Mouse (Mus musculus) hindbrain, embryonic 14.5 days (tissue): Measurements from ENCODE around the gene Myb. TPM values are rescaled to one million over a fixed set of nuclear protein-coding genes. Genes with fewer than 3 reads are reported as not detected.

Experiments
- ATAC-seq: fragments of 200-750 bp; cut with Nextera tagmentation; 2 replicates; pipeline ENCODE4 v1.8.0; 2017; ENCODE audit warnings: moderate number of reproducible peaks, mild to moderate bottlenecking, moderate TSS enrichment, moderate library complexity; ENCODE audit not compliant: low FRiP score
- DNase-seq: peaks from one replicate; pipeline ENCODE4 v3.0.0-alpha.2; 2015; ENCODE audit warnings: low spot score
- H3K27ac ChIP-seq: fragments of 300-500 bp; sonication (generic); 2 replicates; pipeline ENCODE4 v1.5.1; 2014; ENCODE audit warnings: mild to moderate bottlenecking, moderate library complexity
- H3K27me3 ChIP-seq: fragments of 300-500 bp; sonication (generic); 2 replicates; pipeline ENCODE4 v1.6.1; 2014; ENCODE audit warnings: mild to moderate bottlenecking, low read length, mixed read lengths; ENCODE audit not compliant: control insufficient read depth, insufficient read depth
- H3K36me3 ChIP-seq: fragments of 300-500 bp; sonication (generic); replicated peaks from 2 replicates; pipeline ENCODE4 v1.6.1; 2014; ENCODE audit not compliant: control insufficient read depth, insufficient read depth
- H3K4me1 ChIP-seq: fragments of 300-500 bp; sonication (generic); replicated peaks from 2 replicates; pipeline ENCODE4 v1.6.1; 2014; ENCODE audit warnings: antibody characterized with exemption, low read length, mixed read lengths; ENCODE audit not compliant: control insufficient read depth, insufficient read depth
- H3K4me2 ChIP-seq: fragments of 300-500 bp; sonication (generic); replicated peaks from 2 replicates; pipeline ENCODE4 v1.6.1; 2014; ENCODE audit warnings: mild to moderate bottlenecking, moderate library complexity
- H3K4me3 ChIP-seq: fragments of 300-500 bp; sonication (generic); replicated peaks from 2 replicates; pipeline ENCODE4 v1.5.1; 2014; ENCODE audit warnings: mild to moderate bottlenecking, low read length
- H3K9ac ChIP-seq: fragments of 300-500 bp; sonication (generic); 2 replicates; pipeline ENCODE4 v1.6.1; 2014
- H3K9me3 ChIP-seq: fragments of 300-500 bp; sonication (generic); 2 replicates; pipeline ENCODE4 v1.6.1; 2016; ENCODE audit warnings: low read length; ENCODE audit not compliant: control insufficient read depth
- WGBS: fragments of 180-500 bp; shearing (Covaris S2); extraction: QIAGEN DNeasy Blood & Tissue Kit; methylation state at CpG from one replicate; pipeline ENCODE4 v1.1.7; 2014; 5-methylcytosine and 5-hydroxymethylcytosine counted together
- polyA plus RNA-seq: library from polyadenylated mRNA; unstranded; fragments of >200 nt; fragmentation: Nextera tagmentation; extraction: Ambion mirVana; gene quantifications from 2 replicates; pipeline ENCODE4 v1.2.1, GENCODE M21; 2014

Gene Myb
- polyA plus RNA-seq, 1 experiment from 2014 or later, result 2.3 TPM

DNA sequence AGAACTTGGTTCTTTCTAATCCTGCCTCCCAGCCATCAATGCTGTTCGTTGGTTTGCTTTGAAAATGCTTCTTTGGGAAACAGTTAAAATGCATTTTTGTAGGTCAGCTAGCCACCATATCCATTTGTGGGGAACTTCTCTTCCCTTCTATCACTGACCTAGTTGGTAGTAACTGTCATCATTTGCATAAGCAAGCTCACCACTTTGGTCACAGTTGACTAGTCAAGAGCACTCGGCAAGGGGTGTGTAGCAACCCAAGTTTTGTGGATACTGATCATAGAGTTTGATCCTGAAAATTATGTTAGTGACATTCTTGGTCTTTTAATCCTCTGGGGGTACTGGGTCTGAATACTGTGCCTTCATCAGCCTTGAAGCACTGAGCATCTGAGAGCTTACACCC, 48.1 kb downstream of the Myb start:
- Histone ChIP-seq H3K4me2 (no peak overlapping the region), H3K4me3 (no peak overlapping the region), H3K27ac (no peak overlapping the region), H3K36me3 (no peaks in the 10 kb centered on the region), H3K4me1 (no peaks in the 10 kb centered on the region; the same call in 1 of the 2 replicates), H3K9me3 (no peaks in the 10 kb centered on the region), H3K27me3 (no peaks in the 10 kb centered on the region), H3K9ac (no peak overlapping the region)
- ATAC-seq (no peak), DNase-seq (no peak)
- 89% methylated on average over 2 of the region's 2 CpGs for WGBS

GRCm38 (mm10) chr10:21109337-21110056, 51.3 kb downstream of the Myb start:
- ATAC-seq (no peak), DNase-seq (no peak)
- no peak overlapping the region for H3K9ac ChIP-seq
- H3K4me2 ChIP-seq, result 0 out of 2 replicates have a peak overlapping the region, but pooled peaks have one; percentile 10
- H3K36me3 ChIP-seq, result no peaks in the 10 kb centered on the region
- H3K27me3 ChIP-seq, result no peaks in the 10 kb centered on the region
- H3K4me3 ChIP-seq, result no peak overlapping the region
- no peak overlapping the region for H3K27ac ChIP-seq
- H3K4me1 ChIP-seq, result no peaks in the 10 kb centered on the region; the same call in 1 of the 2 replicates
- no peaks in the 10 kb centered on the region for H3K9me3 ChIP-seq
- WGBS, result 16% methylated on average over 7 of the region's 7 CpGs

- Histone ChIP-seq H3K27me3 (no peaks in the 10 kb centered on the region), H3K27ac (no peak overlapping the region), H3K4me1 (no peaks in the 10 kb centered on the region; the same call in 1 of the 2 replicates), H3K4me2 (no peak overlapping the region), H3K36me3 (no peaks in the 10 kb centered on the region), H3K9ac (no peak overlapping the region), H3K4me3 (no peak overlapping the region), H3K9me3 (no peaks in the 10 kb centered on the region)
- DNase-seq (no peak), ATAC-seq (no peak)
- 88% methylated on average over 2 of the region's 2 CpGs for WGBS
These were observed 52.0 kb downstream of the Myb start for GRCm38 (mm10) chr10:21108796-21109195.

- no peak overlapping the region for H3K9ac ChIP-seq
- H3K9me3 ChIP-seq, result no peaks in the 10 kb centered on the region
- H3K36me3 ChIP-seq, result no peaks in the 10 kb centered on the region
- H3K4me1 ChIP-seq, result no peaks in the 10 kb centered on the region; the same call in 1 of the 2 replicates
- no peak overlapping the region for H3K4me3 ChIP-seq
- DNase-seq, result no peak
- no peak overlapping the region for H3K4me2 ChIP-seq
- no peak overlapping the region for H3K27ac ChIP-seq
- H3K27me3 ChIP-seq, result no peaks in the 10 kb centered on the region
- ATAC-seq, result no peak
- 88% methylated on average over 5 of the region's 5 CpGs for WGBS
These were observed 52.6 kb downstream of the Myb start for GRCm38 (mm10) chr10:21108182-21108581.

DNA sequence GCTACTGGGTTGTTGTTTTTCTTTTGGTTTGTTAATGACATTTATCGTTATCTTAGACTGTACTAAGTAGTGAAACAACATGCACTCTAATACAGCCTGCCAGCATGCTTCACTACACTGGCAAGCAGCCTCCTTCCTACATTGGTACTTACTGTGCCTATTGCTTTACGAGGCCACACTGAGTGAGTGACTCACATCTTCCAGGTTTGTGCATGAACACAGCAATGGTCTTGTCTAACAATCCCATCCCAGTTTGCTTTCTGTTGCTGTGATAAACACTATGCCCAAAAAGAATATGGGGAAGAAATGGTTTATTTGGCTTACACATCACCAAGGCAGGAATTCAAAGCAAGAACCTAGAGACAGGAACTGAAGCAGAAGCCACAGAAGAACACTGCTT, 55.6 kb downstream of the Myb start:
- H3K4me2 ChIP-seq, result no peak overlapping the region
- H3K27me3 ChIP-seq, result 0 out of 2 replicates have a peak, but pooled peaks cover 7% of the 10 kb centered on the region
- no peaks in the 10 kb centered on the region for H3K36me3 ChIP-seq
- no peaks in the 10 kb centered on the region; the same call in 1 of the 2 replicates for H3K4me1 ChIP-seq
- 92% methylated on average over 2 of the region's 2 CpGs for WGBS
- H3K9me3 ChIP-seq, result no peaks in the 10 kb centered on the region
- H3K4me3 ChIP-seq, result no peak overlapping the region
- no peak overlapping the region for H3K27ac ChIP-seq
- DNase-seq (no peak), ATAC-seq (no peak)
- H3K9ac ChIP-seq, result no peak overlapping the region

DNA sequence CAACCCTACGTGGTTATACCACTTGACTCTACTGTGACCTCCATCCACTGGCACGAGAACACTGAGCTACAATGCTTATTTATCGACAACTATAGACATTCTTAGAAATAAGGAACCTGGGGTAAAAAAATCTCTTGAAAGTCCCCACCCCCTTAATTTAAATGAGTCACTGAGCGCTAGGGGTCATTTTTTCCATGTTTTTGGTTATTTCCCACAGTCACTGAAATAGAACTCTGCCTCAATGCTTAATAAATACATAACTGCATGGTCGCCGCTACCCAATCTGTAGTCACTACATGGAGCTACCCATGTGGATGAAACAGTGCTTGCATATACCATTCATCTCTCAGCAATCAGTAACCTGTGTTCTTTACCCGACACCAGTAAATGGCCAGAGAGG, 58.1 kb downstream of the Myb start:
- WGBS, result 78% methylated on average over 7 of the region's 7 CpGs
- 0 out of 2 replicates have a peak, but pooled peaks cover 7% of the 10 kb centered on the region for H3K27me3 ChIP-seq
- no peak for DNase-seq
- H3K27ac ChIP-seq, result no peak overlapping the region
- no peak overlapping the region for H3K4me2 ChIP-seq
- no peaks in the 10 kb centered on the region for H3K9me3 ChIP-seq
- no peaks in the 10 kb centered on the region for H3K36me3 ChIP-seq
- no peak overlapping the region for H3K9ac ChIP-seq
- no peaks in the 10 kb centered on the region for H3K4me1 ChIP-seq
- no peak for ATAC-seq
- no peak overlapping the region for H3K4me3 ChIP-seq

DNA sequence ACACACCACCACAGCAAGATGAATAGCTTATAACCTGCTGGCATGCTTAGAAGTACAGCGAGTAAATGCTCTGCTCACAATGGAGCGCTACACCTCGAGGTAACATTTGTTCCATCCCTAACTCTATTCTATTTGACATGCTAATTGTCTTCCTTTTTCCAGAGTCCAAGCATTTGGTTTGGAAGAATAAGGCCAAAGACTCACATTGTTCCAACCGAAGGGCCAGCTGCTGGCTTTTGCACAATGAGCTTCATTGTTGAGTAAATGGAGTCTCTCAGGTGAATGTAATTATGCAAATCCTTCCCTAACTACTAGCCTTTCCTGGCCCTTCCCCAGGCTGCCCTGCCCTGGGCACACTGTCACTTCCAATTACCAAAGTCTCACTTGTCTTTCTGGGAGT, 58.8 kb downstream of the Myb start:
- H3K27ac ChIP-seq, result no peak overlapping the region
- 0 out of 2 replicates have a peak, but pooled peaks cover 7% of the 10 kb centered on the region for H3K27me3 ChIP-seq
- no peak overlapping the region for H3K9ac ChIP-seq
- peak; percentile 48; the same call in 1 of the 2 replicates for ATAC-seq
- no peaks in the 10 kb centered on the region for H3K36me3 ChIP-seq
- no peak overlapping the region for H3K4me2 ChIP-seq
- no peaks in the 10 kb centered on the region for H3K9me3 ChIP-seq
- no peak overlapping the region for H3K4me3 ChIP-seq
- 18% methylated on average over 4 of the region's 4 CpGs for WGBS
- no peak for DNase-seq
- H3K4me1 ChIP-seq, result no peaks in the 10 kb centered on the region

DNA sequence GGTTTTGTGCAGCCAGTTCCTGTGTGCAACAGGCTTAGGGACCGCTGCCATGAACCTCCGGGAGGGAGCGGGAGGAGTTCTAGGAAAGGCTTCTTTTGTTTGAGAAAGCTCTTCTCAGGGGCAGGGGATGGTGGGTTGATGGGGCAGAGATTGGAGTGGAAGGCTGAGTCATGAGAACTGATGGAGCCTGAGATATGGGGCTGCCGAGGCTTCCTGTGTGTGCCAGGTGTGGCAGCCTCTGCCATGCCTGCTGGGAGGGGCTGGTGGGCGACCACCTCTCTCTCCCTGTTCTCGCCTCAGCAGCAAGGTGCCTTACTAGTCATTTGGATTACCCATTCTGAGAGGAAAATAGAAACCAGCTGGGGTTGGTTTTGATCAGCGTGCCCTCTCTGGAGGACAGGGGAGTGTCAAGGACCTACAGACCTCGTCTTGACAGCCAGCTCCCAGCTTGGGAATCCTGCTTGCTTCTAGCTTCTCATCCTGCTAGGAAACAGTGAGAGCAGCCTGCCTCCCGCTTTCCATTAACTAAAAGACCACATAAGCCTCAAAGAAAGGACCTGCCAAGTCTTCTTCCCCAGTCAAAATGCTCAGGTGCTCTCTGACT, 60.0 kb downstream of the Myb start:
- Histone ChIP-seq H3K36me3 (no peaks in the 10 kb centered on the region), H3K27ac (no peak overlapping the region), H3K4me3 (no peak overlapping the region), H3K4me1 (no peaks in the 10 kb centered on the region), H3K4me2 (no peak overlapping the region), H3K9me3 (no peaks in the 10 kb centered on the region), H3K27me3 (0 out of 2 replicates have a peak, but pooled peaks cover 7% of the 10 kb centered on the region), H3K9ac (no peak overlapping the region)
- DNase-seq (no peak), ATAC-seq (no peak)
- WGBS, result 40% methylated on average over 9 of the region's 9 CpGs

GRCm38 (mm10) chr10:21099515-21099914, 61.3 kb downstream of the Myb start:
- 0 out of 2 replicates have a peak, but pooled peaks cover 7% of the 10 kb centered on the region for H3K27me3 ChIP-seq
- no peaks in the 10 kb centered on the region for H3K4me1 ChIP-seq
- H3K9me3 ChIP-seq, result no peaks in the 10 kb centered on the region
- H3K4me3 ChIP-seq, result no peak overlapping the region
- ATAC-seq (no peak), DNase-seq (no peak)
- 90% methylated on average over 7 of the region's 7 CpGs for WGBS
- no peak overlapping the region for H3K27ac ChIP-seq
- H3K36me3 ChIP-seq, result no peaks in the 10 kb centered on the region
- no peak overlapping the region for H3K4me2 ChIP-seq
- H3K9ac ChIP-seq, result no peak overlapping the region
